Mouse (Mus musculus) liver, adult (tissue): Measurements from ENCODE around the gene Zswim4.

Experiments
- GATA4 ChIP-seq: IDR thresholded peaks from 2 replicates; pipeline ENCODE4 v1.6.1; 2014; ENCODE audit warnings: mild to moderate bottlenecking, low read length; ENCODE audit not compliant: insufficient replicate concordance

Gene Zswim4

DNA sequence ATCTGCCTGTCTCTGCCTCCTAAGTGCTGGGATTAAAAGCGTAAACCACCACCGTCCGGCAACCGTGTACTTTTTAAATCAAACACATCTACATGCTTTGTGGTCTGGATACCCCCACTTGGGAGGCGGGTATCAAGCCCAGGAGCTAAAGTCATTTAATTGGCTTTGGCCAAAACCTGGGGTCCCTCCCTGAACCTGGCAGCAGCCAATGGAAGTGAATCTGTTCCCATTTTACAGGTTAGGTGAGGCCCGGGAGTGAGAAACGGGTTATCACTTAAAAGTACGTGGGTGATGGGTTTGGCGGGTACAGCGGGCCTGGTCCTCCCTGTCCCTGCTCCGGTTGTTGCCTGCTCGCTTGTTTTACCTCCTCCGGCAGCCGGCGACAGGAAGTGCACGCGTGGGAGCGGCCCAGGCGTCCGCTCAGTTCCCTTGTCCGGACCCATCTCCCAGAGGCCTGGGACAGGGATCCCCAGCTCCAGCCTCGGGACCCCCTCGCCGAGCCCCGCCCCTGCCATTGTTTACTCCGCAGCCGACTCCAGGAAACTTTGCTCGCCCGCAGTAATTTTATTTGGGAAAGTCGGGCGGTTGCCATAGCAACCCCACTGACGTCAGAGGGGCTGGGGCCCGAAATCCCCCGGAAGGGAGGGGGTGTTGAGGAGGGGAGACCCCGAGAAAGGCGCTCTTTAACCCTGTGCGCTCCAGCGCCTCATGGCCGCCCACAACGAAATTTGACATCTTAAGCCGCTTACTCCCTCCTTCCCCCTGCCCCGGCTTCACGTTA is 39.5 kb downstream of the Zswim4 start:
- no peak for TF ChIP-seq GATA4

DNA sequence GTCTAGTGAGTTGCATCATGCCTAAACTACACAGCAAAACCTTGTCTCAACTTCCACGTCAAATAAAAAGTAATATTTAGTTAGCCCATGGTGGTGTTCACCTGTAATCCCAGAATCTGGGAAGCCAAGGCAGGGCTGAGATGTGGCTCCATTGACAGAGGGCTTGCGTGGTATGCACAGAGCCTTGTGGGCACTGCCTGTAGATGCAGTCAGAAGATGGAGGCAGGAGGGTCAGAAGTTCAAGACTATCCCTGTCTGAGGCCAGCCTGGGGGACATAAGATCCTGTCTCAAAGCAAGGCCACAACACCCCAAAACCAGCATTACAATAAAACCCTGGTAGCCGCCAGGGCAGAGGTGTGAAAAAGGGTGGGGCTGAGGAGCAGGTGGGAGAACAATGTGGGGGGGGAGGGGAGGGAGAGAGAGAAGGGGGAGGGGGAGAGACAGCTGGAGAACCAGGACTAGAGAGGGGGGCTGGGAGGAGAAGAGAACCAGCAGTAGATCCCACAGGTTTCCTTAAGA is 42.6 kb downstream of the Zswim4 start:
- TF ChIP-seq GATA4: no peak

DNA sequence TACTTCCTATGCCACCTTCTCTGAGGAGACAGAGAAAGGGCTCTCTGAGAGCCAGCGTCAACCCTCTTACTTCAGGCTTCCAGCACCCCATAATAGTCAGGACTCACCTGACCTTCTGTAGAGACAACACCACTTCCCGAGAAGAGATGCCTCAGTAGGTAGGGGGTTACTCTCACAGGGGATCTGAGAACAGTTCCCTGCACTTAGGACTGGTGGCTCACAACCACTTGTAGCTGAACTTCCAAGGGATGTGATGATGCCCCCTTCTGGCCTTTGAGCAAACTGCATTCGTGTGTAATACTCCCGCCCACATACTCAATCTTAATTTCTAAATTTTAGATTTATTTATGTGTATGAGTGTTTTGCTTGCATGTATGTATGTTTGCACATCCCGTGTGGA is 43.3 kb downstream of the Zswim4 start:
- no peak for TF ChIP-seq GATA4

DNA sequence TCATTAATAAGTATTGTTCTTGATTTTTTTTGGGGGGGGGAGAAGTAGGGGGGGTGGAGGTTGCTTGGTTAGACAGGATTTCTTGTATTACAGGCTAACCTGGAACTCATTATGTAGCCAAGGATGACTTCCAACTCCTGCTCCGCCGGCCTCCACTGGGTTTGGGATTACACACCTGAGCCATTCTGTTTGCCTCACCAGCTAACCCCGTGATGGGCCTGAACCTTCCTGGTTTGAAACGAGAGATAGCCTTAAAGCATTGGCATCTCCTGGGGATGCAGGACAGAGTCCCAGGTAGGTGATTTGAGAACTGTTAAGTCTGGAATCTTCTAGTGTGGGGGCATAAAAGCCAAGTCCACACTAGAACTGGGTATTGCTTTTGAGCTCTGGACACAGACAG is 43.7 kb downstream of the Zswim4 start:
- TF ChIP-seq GATA4: no peak

DNA sequence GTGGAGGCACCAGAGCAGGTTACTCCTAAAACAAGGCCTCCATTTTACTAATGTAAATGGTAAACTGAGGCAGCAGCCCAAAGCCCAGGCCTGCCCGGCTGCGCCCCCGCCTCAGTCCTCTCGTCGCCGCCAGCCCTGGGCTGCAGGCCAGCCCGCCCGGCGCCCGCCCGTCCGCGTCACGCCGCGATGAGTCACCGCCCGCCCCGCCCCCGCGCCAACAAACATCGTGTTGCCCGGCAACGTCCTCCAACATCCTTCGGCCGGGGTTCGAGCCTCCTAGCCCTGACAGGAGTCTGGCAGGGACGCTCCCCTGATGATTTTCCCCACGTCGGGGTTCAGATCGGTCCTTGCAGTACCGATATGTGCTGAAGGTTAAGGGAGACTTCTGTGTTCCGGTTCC is 44.3 kb downstream of the Zswim4 start:
- TF ChIP-seq GATA4: no peak

DNA sequence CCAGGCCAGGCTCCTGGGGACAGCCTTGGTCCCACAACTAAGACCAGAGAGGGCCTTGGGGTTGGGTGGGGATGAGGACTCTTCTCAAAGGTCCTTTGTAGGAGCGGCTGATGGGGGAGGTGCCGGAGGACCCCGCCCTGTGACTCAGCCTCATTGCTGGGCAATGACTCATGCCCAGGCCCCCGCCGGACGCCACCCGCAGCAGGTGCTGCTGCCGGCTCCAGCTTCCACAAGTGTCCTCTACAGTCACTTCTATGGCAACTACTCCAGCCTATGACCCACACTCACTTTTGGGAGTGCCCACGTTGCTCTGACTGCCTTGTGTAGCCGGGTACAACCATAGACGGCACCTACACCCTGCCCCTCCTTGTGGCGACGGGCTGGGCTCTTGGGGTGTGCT is 44.8 kb downstream of the Zswim4 start:
- no peak for TF ChIP-seq GATA4

DNA sequence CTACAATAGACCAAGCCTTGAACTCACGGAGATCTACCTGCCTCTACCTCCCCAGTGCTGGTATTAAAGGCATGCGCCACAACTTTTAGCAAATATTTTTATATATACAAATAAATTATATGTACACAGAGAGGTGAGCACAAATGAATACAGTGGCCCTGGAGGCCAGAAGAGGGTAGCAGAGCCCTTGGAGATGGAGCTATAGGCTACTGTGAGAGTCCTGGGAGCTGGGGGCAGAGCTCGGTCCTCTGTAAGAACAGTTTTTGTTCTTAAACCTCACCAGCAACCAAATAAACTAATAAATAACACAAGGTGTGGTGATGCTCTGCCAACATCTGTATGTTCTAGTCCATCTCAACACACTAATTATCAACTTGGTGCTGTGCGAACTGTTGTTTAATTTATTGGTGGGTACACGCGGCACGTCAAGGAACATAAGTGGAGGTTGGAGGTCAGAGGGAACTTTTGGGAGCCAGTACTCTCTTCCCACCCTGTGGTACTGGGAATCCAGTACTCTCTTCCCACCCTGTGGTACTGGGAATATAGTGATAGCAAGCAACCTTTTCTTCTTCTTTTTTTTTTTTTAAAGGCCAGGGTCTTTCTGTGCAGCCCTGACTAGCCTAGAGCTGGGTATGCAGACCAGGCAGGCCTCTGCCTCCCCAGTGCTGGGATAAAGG is 46.5 kb downstream of the Zswim4 start:
- TF ChIP-seq GATA4: no peak

DNA sequence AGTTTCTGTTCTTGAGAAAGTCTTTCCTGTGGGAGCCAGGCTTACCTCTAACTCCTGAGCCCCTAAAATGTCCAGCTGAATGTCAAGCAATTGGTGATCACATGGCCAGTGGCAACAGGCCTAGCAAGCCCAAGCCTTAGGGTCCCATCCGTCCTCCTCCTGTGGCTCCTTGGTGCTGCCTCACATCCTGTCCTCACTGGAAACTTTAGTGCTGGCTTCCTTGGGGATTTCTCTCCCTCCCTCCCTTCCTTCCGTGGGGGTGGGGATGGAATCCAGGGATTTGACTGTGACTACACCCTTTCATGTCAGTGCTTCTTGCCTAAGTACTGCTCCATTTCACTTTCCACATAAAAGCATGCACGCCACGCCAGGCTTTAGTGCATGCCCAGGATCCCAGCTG is 47.3 kb downstream of the Zswim4 start:
- TF ChIP-seq GATA4: peak; percentile 17; the same call in 1 of the 2 replicates

DNA sequence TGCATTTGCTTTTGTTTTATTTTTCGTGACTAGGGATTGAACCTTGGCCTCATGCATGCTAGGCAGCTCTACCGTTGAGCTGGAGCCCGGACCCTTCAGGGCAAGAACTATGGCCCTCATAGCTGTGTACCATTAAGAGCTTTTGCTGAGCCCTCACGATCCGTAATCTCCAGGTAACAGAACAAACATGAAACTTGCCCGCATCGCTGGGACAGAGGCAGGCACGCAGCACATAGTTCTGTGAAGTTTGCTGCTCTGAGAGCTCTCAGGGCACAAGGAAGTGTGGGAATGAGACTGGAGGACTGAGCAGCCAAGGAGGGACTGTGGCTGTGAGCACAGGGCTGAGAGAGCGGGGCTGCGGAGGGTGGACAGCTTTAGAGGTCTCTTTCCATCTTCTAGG is 48.2 kb downstream of the Zswim4 start:
- TF ChIP-seq GATA4: no peak

DNA sequence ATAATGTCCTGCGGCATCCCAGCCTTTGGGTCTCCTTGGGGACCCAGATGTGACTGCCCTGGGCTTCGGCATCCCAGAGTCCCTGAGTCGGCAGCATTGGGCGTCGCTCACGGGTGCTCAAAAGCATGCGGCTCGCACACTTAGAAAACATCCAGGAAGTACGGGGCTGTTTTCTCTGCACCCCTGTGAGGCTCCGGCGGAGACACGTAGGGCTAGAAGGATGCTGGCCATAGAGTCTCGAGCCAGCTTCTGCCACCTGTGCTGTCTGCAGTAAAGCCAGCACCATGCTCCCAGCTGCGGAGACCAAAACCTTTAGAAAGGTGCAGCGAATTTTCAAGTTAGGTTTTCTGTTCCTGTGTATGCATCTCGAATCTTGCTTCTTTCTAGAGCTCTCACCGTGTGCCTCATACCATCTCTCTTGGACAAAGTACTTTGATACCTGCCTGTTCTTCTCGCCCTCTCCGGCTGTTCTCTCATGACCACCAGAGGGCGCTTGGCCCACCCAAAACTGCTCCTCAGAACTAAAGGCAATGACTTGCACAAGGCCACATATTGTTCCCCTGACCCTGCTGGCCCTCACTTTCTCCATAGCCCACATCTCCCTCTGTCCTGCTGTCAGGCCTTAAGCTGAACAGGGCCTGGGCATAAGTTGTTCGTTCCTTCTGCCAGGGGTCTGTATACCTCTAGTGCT is 49.6 kb downstream of the Zswim4 start:
- no peak for TF ChIP-seq GATA4

DNA sequence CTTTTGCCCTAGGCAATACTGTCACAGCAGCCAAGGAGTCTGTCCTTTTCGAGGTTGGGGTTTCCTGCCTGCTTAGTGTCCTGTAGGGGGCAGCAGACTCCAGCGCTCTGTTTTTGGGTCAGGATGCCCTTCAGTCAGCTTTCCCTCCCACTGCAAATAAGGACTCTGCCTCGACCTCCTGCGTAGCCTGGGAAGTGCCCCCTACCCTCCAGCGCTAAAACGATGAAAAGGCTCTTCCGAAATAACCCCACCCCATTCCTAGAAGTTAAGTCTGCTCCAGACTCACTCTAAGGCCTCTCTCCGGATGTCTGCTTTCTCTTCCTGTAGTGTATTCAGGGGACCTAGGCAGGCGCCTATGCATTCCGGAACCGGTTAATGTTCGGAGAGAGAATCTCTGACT is 50.3 kb downstream of the Zswim4 start:
- no peak for TF ChIP-seq GATA4

DNA sequence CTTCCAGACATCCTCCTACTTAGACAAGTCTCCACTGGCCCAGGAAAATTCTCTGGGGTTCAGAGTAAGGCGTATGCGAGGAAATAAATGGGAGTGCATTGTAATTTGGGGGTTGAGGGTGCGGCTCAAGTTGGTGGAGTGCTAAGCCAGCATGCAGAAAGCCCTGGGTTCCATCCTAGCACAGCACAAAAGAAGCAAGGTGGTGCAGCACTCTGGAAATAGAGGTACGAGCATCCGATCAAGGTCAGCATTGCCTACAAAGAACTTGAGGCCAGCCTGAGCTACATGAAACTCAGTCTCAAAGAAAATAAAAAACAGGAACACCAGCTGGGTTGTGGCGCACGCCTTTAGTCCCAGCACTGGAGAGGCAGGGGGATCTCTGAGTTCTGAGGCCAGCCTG is 51.7 kb downstream of the Zswim4 start, which contains the start of gene Nanos3:
TSS of gene Nanos3 (minus strand) at position 101 of the 400 bp plus-strand sequence.
- no peak for TF ChIP-seq GATA4

DNA sequence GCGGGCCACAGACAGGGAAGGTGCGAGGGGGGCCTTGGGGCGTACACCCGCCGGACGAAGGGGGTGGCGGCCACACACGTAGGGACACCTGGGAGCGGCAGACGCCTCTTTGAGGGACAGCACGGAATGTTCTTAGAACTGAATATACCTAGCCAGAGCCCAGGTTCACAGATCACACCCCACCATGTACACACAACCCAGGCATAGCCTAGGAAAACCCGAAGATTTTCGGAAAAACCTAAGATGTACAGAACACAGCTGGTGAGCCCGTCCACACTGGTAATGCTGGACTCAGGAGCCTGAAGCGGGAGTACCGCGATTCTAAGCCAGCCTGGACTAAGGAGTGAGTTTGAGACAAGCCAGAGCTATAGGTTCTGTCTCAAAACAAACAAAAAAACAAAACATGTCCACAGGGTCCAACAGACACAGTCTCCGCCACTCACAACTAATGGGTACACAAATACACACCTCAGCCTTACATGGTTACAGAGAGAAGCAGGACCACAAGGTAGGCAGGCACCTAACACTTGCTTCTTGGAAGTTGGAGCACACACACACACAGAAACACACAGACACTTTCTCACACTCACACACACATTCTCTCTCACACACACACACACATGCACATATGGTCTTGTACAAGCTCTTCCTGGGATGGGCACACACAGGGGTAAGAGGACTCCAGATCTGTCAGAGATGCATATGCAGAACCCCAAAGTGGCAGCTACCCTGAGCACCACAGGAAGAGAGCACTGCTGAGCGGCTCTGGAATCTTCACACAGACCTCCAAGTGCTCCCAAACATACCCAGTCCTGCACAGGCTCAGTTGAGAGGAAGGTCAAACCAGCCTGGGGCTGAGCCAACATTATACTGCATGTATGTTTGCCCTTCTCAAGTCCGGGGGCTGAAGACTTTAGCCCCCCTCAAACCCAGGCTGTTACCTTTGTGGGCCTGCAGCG is 52.5 kb downstream of the Zswim4 start:
- no peak for TF ChIP-seq GATA4

DNA sequence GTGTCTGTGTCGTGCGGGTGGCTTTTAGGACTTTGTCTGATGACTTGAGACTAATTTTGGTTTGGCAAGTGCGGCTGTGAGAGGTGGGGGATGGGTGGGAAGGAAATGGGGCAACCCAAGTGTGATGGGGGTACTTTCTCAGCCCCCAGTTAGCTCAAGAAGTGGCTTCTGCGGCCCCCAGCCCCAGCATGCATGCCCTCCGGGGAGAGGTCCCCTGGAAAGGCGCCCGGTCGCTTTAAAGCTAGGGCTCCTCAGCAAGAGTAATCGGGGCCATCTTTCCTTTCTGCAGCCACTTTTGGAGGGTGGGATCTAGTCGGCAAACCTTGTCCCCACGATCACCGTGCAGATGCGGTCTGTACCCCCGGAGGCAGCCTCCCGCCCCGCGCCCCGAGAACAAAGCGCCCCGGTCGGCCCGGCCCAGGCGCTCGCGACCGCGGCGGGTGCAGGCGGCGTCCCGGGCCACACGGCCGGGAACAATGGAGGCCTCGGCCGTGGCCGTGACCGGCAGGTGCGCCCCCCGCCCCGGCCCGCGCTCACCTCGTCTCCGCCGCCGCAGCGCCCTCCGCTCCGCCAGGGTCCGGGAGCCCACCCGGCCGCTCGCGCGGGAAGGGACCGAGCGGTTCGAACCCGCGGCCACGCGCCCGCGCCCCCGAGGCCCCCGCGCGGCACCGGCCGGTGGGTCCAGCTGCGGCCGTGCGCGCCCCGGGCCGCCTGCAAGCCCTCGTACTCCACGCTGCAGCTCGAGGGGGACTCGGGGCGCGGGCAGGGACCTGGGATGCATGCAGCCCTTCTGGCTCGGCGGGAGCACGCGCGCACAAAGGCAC is 53.4 kb downstream of the Zswim4 start:
- no peak for TF ChIP-seq GATA4
